9 mouse cellular contexts compared by ENCODE assay signal in genomic region chr6:99725971-99726561, GRCm38 (mm10). TPM values are rescaled to one million over a fixed set of nuclear protein-coding genes. Genes with fewer than 3 reads are reported as not detected.
DNase-seq lines count a peak whose midpoint lies in the region; ATAC-seq and TF ChIP-seq lines count a peak whose summit lies in the region.
"Had no signal": no experiment of that assay in that cellular context is flagged by ENCODE, and none has a peak within 500 bp of the region (broad histone marks: within the 10 kb centered on the region; RNA-seq: fewer than 3 reads in every experiment).

TSS of gene Prok2 (minus strand) at chr6:99726392.

- no peak for TF ChIP-seq POLR2A in cerebellum, adult 2 months (IDR thresholded peaks at IDR 0.05; ENCODE audit: borderline replicate concordance, insufficient read depth, low read length)
- TF ChIP-seq POLR2A in testis, adult 2 months (IDR thresholded peaks at IDR 0.05; ENCODE audit: control insufficient read depth, low read depth, low read length): peak; percentile 64

- under 1% methylated on average over 61 of the region's 61 CpGs for WGBS in cerebellum, adult 2 months
- WGBS in hindbrain, embryonic 11.5 days: under 1% methylated on average over 52 of the region's 61 CpGs

- peaks cover 3% of the 10 kb centered on the region; the same call in 1 of the 2 replicates for H3K4me1 ChIP-seq in cerebellum, adult 2 months (ENCODE audit: control insufficient read depth, insufficient read depth, low read length)
- peaks cover 6% of the 10 kb centered on the region for H3K4me1 ChIP-seq in hindbrain, embryonic 11.5 days (replicated peaks; ENCODE audit: control insufficient read depth, insufficient read depth, low read length)
- H3K4me1 ChIP-seq in testis, adult 2 months (ENCODE audit: control insufficient read depth, insufficient read depth, low read length): peaks cover 9% of the 10 kb centered on the region

- no peaks in the 10 kb centered on the region for H3K36me3 ChIP-seq in hindbrain, embryonic 11.5 days (ENCODE audit: control insufficient read depth, insufficient read depth, low read length)
- no peaks in the 10 kb centered on the region for H3K36me3 ChIP-seq in testis, adult 2 months (ENCODE audit: control insufficient read depth, insufficient read depth, low read length)

- peak within 1 kb of the TSS; percentile 32 for H3K4me3 ChIP-seq in cerebellum, adult 2 months (replicated peaks; ENCODE audit: insufficient read depth, low read depth, low read length)
- H3K4me3 ChIP-seq in hindbrain, embryonic 11.5 days (ENCODE audit: low read depth, low read length): peak within 1 kb of the TSS; percentile 38
- peak within 1 kb of the TSS; percentile 94 for H3K4me3 ChIP-seq in testis, adult 2 months (ENCODE audit: control insufficient read depth, low read depth, low read length)
- H3K4me3 ChIP-seq: myocyte had no signal

- H3K4me2 ChIP-seq in hindbrain, embryonic 11.5 days (replicated peaks; ENCODE audit: low read depth, low read length): peak within 1 kb of the TSS; percentile 94

- no peaks in the 10 kb centered on the region for H3K9me3 ChIP-seq in hindbrain, embryonic 11.5 days (ENCODE audit: control insufficient read depth, low read length)

- H3K27me3 ChIP-seq in cerebellum, adult 2 months (ENCODE audit: control insufficient read depth, insufficient read depth, low read length): no peaks in the 10 kb centered on the region; the same call in 1 of the 2 replicates
- peaks cover 31% of the 10 kb centered on the region for H3K27me3 ChIP-seq in hindbrain, embryonic 11.5 days (ENCODE audit: control insufficient read depth, insufficient read depth, low read length)
- no peaks in the 10 kb centered on the region for H3K27me3 ChIP-seq in testis, adult 2 months (ENCODE audit: control insufficient read depth, insufficient read depth, low read length)

- no peak for TF ChIP-seq CTCF in cerebellum, adult 2 months (IDR thresholded peaks at IDR 0.05; ENCODE audit: borderline replicate concordance, insufficient read depth, low read depth, low read length)
- no peak for TF ChIP-seq CTCF in testis, adult 2 months (IDR thresholded peaks at IDR 0.05; ENCODE audit: control insufficient read depth, insufficient read depth, insufficient replicate concordance, low read depth, low read length)

- no peak within 1 kb of the TSS for H3K27ac ChIP-seq in cerebellum, adult 2 months (ENCODE audit: insufficient read depth, low read length)
- no peak within 1 kb of the TSS for H3K27ac ChIP-seq in hindbrain, embryonic 11.5 days (ENCODE audit: low read depth, low read length)
- peak within 1 kb of the TSS; percentile 98 for H3K27ac ChIP-seq in testis, adult 2 months (ENCODE audit: control insufficient read depth, insufficient read depth, low read depth, low read length)

- H3K9ac ChIP-seq in hindbrain, embryonic 11.5 days (ENCODE audit: low read depth, low read length): peak within 1 kb of the TSS; percentile 38; the same call in 1 of the 2 replicates

- DNase-seq in cerebellum, adult 2 months: peak in 1 of 2 experiments; percentile 13
- no peak for DNase-seq in cerebellum, adult 11-12 months
- DNase-seq in right cerebral cortex, postnatal 4 days: peak; percentile 19
- no peak for DNase-seq in right cerebral cortex, postnatal 14 days
- peak; percentile 60 for DNase-seq in hindbrain, embryonic 11.5 days (ENCODE audit: low spot score)
- DNase-seq in lung, postnatal 14 days: peak; percentile 1
- no peak for DNase-seq in right cerebral cortex, postnatal 36 days (ENCODE audit: low spot score in 2 of 2)

- ATAC-seq in hindbrain, embryonic 11.5 days (ENCODE audit: low FRiP score): peak; percentile 43; the same call in 1 of the 2 replicates

RNA-seq across cellular contexts. Expression of gene Prok2, which starts in this region (rescaled TPM):
- not detected in 2 replicates for polyA plus RNA-seq in cerebellum, adult 2 months (2012; rRNA removed)
- polyA plus RNA-seq in hindbrain, embryonic 11.5 days (2014; fragmentation: Nextera tagmentation; extraction: Ambion mirVana): not detected in 2 replicates
- polyA plus RNA-seq in testis, adult 2 months (2012; rRNA removed): 29.5 and 33.4 TPM in 2 replicates
- polyA plus RNA-seq: myocyte had no signal

Comparison
In these comparisons a context has a peak if more than half of its experiments do, and no peak if none do; other contexts are left out.
1. RNA of gene Prok2 (polyA plus RNA-seq): 29.5 to 33.4 TPM in testis, adult 2 months; not detected in cerebellum, adult 2 months and not detected in hindbrain, embryonic 11.5 days; every median in the first group is over 10 times any median in the second.
2. DNase-seq: peak in right cerebral cortex, postnatal 4 days (single experiment) and lung, postnatal 14 days (single experiment); none in cerebellum, adult 11-12 months (single experiment), right cerebral cortex, postnatal 14 days (single experiment) and right cerebral cortex, postnatal 36 days (0 of 2).
3. Peak in DNase-seq, ATAC-seq, H3K4me3 ChIP-seq, H3K9ac ChIP-seq and H3K4me2 ChIP-seq in hindbrain, embryonic 11.5 days; RNA of the gene not detected or under 1 TPM.
4. H3K4me3 ChIP-seq: peak in every context shown above with its lines; median percentile 94 in testis, adult 2 months; 38 in hindbrain, embryonic 11.5 days; 32 in cerebellum, adult 2 months.